Mouse (Mus musculus): Measurements from ENCODE around the gene Lrrc8c.

GRCm38 (mm10) chr5:105627093-105627492 is 107.9 kb downstream of the Lrrc8c start:
- TF ChIP-seq TCF12 (IDR thresholded peaks at IDR 0.05; ENCODE audit: low read depth, low read length) (no peak), CTCF (IDR thresholded peaks at IDR 0.05 in 2 of 3, conservative IDR thresholded peaks at IDR 0.05 in 1 of 3; ENCODE audit: control insufficient read depth in 1 of 3, insufficient read depth in 1 of 3, low read depth in 2 of 3, low read length in 3 of 3, poor library complexity in 1 of 3, severe bottlenecking in 1 of 3) (no peak), EP300 (IDR thresholded peaks at IDR 0.05; ENCODE audit: low read depth in 1 of 2, low read length in 2 of 2) (no peak), SMC3 (IDR thresholded peaks at IDR 0.05; ENCODE audit: low read depth, low read length) (no peak)

Measured in MEL (cell line).